Mouse (Mus musculus) hindbrain, postnatal 0 days (tissue): ENCODE data around the gene Gins3. TPM values are rescaled to one million over a fixed set of nuclear protein-coding genes. Genes with fewer than 3 reads are reported as not detected.
"Not testable (repeated sequence)": the region's sequence is repeated elsewhere in the genome, so short reads cannot be mapped to it uniquely, and the experiment has no call there.

Experiments
- ATAC-seq: fragments of 200-750 bp; cut with Nextera tagmentation; 2 replicates; pipeline ENCODE4 v1.8.0; 2017; ENCODE audit warnings: mild to moderate bottlenecking, moderate TSS enrichment, moderate library complexity
- DNase-seq: peaks from one replicate; pipeline ENCODE4 v3.0.0-alpha.2; 2015; ENCODE audit warnings: low spot score
- H3K27ac ChIP-seq: fragments of 300-500 bp; sonication (generic); 2 replicates; pipeline ENCODE4 v1.5.1; 2014; ENCODE audit warnings: mild to moderate bottlenecking
- H3K27me3 ChIP-seq: fragments of 300-500 bp; sonication (generic); 2 replicates; pipeline ENCODE4 v1.6.1; 2014; ENCODE audit warnings: low read length, mixed read lengths; ENCODE audit not compliant: insufficient read depth
- H3K36me3 ChIP-seq: fragments of 300-500 bp; sonication (generic); 2 replicates; pipeline ENCODE4 v1.6.1; 2014; ENCODE audit warnings: low read length, mixed read lengths; ENCODE audit not compliant: insufficient read depth
- H3K4me1 ChIP-seq: fragments of 300-500 bp; sonication (generic); 2 replicates; pipeline ENCODE4 v1.6.1; 2014; ENCODE audit warnings: antibody characterized with exemption, low read length, mixed read lengths; ENCODE audit not compliant: insufficient read depth
- H3K4me2 ChIP-seq: fragments of 300-500 bp; sonication (generic); 2 replicates; pipeline ENCODE4 v1.6.1; 2014; ENCODE audit warnings: low read depth, mild to moderate bottlenecking, low read length, moderate library complexity, mixed read lengths
- H3K4me3 ChIP-seq: fragments of 300-500 bp; sonication (generic); 2 replicates; pipeline ENCODE4 v1.5.1; 2014; ENCODE audit warnings: low read length
- H3K9ac ChIP-seq: fragments of 300-500 bp; sonication (generic); replicated peaks from 2 replicates; pipeline ENCODE4 v1.6.1; 2014; ENCODE audit warnings: mild to moderate bottlenecking, low read length, moderate library complexity, mixed read lengths
- H3K9me3 ChIP-seq: fragments of 300-500 bp; sonication (generic); 2 replicates; pipeline ENCODE4 v1.6.1; 2016; ENCODE audit warnings: low read length, mixed read lengths
- CTCF ChIP-seq: IDR thresholded peaks from 2 replicates; pipeline ENCODE4 v1.5.1; 2016; ENCODE audit warnings: antibody characterized with exemption, control low read depth, low read depth
- WGBS: fragments of 180-500 bp; shearing (Covaris S2); extraction: QIAGEN DNeasy Blood & Tissue Kit; methylation state at CpG from one replicate; pipeline ENCODE4 v1.1.7; 2014; 5-methylcytosine and 5-hydroxymethylcytosine counted together
- polyA plus RNA-seq: library from polyadenylated mRNA; unstranded; fragments of >200 nt; fragmentation: Nextera tagmentation; extraction: Ambion mirVana; gene quantifications from 2 replicates; pipeline ENCODE4 v1.2.1, GENCODE M21; 2015
- total RNA-seq: library from RNA; depleted of rRNA; stranded (reverse); fragments of >200 nt; gene quantifications from 2 replicates; pipeline ENCODE4 v1.2.3, GENCODE M21; 2014

Gene Gins3
- total and polyA plus RNA-seq, 2 experiments from 2014 or later: 4.4 to 5.1 TPM

- WGBS: 72% methylated on average over 6 of the region's 6 CpGs
- DNase-seq: no peak
- Histone ChIP-seq H3K36me3 (no peaks in the 10 kb centered on the region), H3K4me2 (no peak overlapping the region), H3K9me3 (no peaks in the 10 kb centered on the region), H3K9ac (no peak overlapping the region), H3K27ac (no peak overlapping the region), H3K4me3 (no peak overlapping the region), H3K27me3 (no peaks in the 10 kb centered on the region), H3K4me1 (no peaks in the 10 kb centered on the region)
- no peak for TF ChIP-seq CTCF
- no peak for ATAC-seq
Observed at GRCm38 (mm10) chr8:95660334-95660882, 27.2 kb downstream of the Gins3 start.

- Histone ChIP-seq H3K9me3 (no peaks in the 10 kb centered on the region), H3K27me3 (no peaks in the 10 kb centered on the region), H3K4me1 (no peaks in the 10 kb centered on the region), H3K4me3 (no peak overlapping the region), H3K36me3 (no peaks in the 10 kb centered on the region), H3K4me2 (no peak overlapping the region), H3K9ac (no peak overlapping the region), H3K27ac (no peak overlapping the region)
- TF ChIP-seq CTCF: no peak
- WGBS: 79% methylated on average over 8 of the region's 8 CpGs
- no peak for ATAC-seq
- DNase-seq: no peak
Observed at GRCm38 (mm10) chr8:95661085-95661484, 27.8 kb downstream of the Gins3 start.

GRCm38 (mm10) chr8:95661575-95661974, 28.3 kb downstream of the Gins3 start:
- Histone ChIP-seq H3K27ac (no peak overlapping the region), H3K4me3 (no peak overlapping the region), H3K27me3 (no peaks in the 10 kb centered on the region), H3K9ac (no peak overlapping the region), H3K4me2 (no peak overlapping the region), H3K36me3 (no peaks in the 10 kb centered on the region), H3K9me3 (no peaks in the 10 kb centered on the region), H3K4me1 (no peaks in the 10 kb centered on the region)
- no peak for TF ChIP-seq CTCF
- DNase-seq (no peak), ATAC-seq (no peak)
- 89% methylated on average over 6 of the region's 6 CpGs for WGBS

GRCm38 (mm10) chr8:95662885-95663598, 29.8 kb downstream of the Gins3 start:
- 93% methylated on average over 7 of the region's 7 CpGs for WGBS
- H3K4me3 ChIP-seq: no peak overlapping the region
- H3K4me2 ChIP-seq: no peak overlapping the region
- DNase-seq (no peak), ATAC-seq (no peak)
- no peaks in the 10 kb centered on the region for H3K36me3 ChIP-seq
- no peak overlapping the region for H3K27ac ChIP-seq
- no peaks in the 10 kb centered on the region for H3K27me3 ChIP-seq
- H3K4me1 ChIP-seq: no peaks in the 10 kb centered on the region
- TF ChIP-seq CTCF: no peak
- no peaks in the 10 kb centered on the region for H3K9me3 ChIP-seq
- no peak overlapping the region for H3K9ac ChIP-seq

- Histone ChIP-seq H3K4me2 (no peak overlapping the region), H3K4me3 (no peak overlapping the region), H3K36me3 (no peaks in the 10 kb centered on the region), H3K9me3 (no peaks in the 10 kb centered on the region), H3K27ac (no peak overlapping the region), H3K27me3 (no peaks in the 10 kb centered on the region), H3K9ac (no peak overlapping the region), H3K4me1 (no peaks in the 10 kb centered on the region)
- TF ChIP-seq CTCF: no peak
- WGBS: 71% methylated on average over 4 of the region's 4 CpGs
- DNase-seq (no peak), ATAC-seq (no peak)
Observed at GRCm38 (mm10) chr8:95663599-95663949, 30.3 kb downstream of the Gins3 start.

GRCm38 (mm10) chr8:95665813-95666452, 32.7 kb downstream of the Gins3 start:
- not testable (repeated sequence) for H3K4me3 ChIP-seq, H3K4me1 ChIP-seq, H3K27me3 ChIP-seq, H3K4me2 ChIP-seq, H3K9ac ChIP-seq, H3K27ac ChIP-seq, ATAC-seq, H3K36me3 ChIP-seq, H3K9me3 ChIP-seq, DNase-seq
- WGBS: 95% methylated on average over 11 of the region's 11 CpGs
